Mouse (Mus musculus): Measurements from ENCODE around the gene Phc3.
"Not testable (repeated sequence)": the region's sequence is repeated elsewhere in the genome, so short reads cannot be mapped to it uniquely, and the experiment has no call there.

Phc3 gene

DNA sequence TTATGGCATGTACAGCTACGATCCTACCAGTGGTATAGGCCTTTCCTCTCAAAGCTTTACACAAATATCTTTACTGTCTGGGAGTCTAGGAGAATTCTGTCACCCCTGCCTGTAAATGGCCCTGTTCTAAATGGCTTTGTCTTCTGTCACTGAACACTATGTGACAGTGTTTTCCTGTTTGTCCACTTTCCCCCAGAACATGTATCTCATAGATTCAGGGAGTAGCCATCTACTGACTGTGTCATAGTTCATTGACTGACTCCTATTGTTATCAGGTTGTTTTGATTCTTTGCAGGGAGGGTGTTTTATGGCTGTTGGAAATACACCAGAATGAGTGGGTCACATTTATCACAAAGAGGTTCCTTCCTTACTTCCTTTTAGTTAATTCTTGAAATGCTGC, 99.2 kb downstream of the Phc3 start:
- TF ChIP-seq CTCF (conservative IDR thresholded peaks at IDR 0.05; ENCODE audit: low read length) (no peak), POU5F1 (IDR thresholded peaks at IDR 0.05; ENCODE audit: borderline replicate concordance, low read length) (no peak), NANOG (IDR thresholded peaks at IDR 0.05; ENCODE audit: borderline replicate concordance, low read length) (no peak)
- Histone ChIP-seq H3K9me3 (ENCODE audit: low read length) (no peaks in the 10 kb centered on the region), H3K36me3 (ENCODE audit: insufficient read depth, low read length) (peaks cover 20% of the 10 kb centered on the region), H3K4me3 (replicated peaks; ENCODE audit: low read length) (no peak overlapping the region), H3K4me1 (replicated peaks; ENCODE audit: low read depth, low read length) (peaks cover 17% of the 10 kb centered on the region), H3K27me3 (ENCODE audit: insufficient read depth, low read length) (no peaks in the 10 kb centered on the region)

DNA sequence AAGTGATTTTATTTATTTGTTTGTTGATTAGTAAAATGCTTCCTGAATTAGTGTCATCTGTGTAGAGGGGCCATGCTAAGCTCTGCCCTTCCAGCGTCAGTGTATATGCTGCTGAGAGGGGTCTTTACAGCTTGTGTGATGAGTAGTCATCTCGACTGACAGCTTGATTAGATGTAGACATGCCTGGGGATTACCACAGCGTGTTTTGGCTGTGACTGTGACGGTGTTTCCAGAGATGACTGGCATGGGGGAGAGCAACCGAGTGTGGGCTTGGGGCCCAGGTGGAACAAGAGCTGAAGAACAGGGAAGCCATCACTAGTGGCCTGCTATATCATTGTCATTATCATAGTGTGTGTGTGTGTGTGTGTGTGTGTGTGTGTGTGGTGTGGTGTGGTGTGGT, 100.6 kb downstream of the Phc3 start:
- Histone ChIP-seq H3K9me3 (ENCODE audit: low read length) (no peaks in the 10 kb centered on the region), H3K4me1 (replicated peaks; ENCODE audit: low read depth, low read length) (peaks cover 21% of the 10 kb centered on the region), H3K36me3 (ENCODE audit: insufficient read depth, low read length) (peaks cover 16% of the 10 kb centered on the region), H3K27me3 (ENCODE audit: insufficient read depth, low read length) (no peaks in the 10 kb centered on the region), H3K4me3 (replicated peaks; ENCODE audit: low read length) (no peak overlapping the region)
- TF ChIP-seq CTCF (conservative IDR thresholded peaks at IDR 0.05; ENCODE audit: low read length) (no peak), NANOG (IDR thresholded peaks at IDR 0.05; ENCODE audit: borderline replicate concordance, low read length) (no peak), POU5F1 (IDR thresholded peaks at IDR 0.05; ENCODE audit: borderline replicate concordance, low read length) (no peak)

DNA sequence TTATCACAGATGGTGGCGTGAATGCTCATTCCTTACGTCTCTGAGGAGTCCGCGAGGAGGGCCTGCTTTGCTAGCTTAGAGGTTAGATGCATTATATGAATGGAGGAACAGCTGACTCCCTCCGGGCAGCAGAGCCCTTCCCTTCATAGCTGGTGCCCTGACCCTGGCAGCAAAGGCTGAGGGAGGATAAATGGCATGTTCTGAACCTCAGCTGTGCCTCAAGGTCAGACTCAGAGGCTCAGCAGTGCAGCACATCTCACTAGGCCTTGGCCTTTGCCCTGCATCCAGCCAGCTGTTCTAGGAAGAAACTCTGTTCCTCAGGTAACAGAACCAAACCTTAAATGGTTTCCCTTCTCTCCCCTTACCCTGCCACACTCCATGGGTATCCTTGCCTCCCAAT, 101.0 kb downstream of the Phc3 start:
- Histone ChIP-seq H3K36me3 (ENCODE audit: insufficient read depth, low read length) (peaks cover 17% of the 10 kb centered on the region), H3K9me3 (ENCODE audit: low read length) (no peaks in the 10 kb centered on the region), H3K27me3 (ENCODE audit: insufficient read depth, low read length) (no peaks in the 10 kb centered on the region), H3K4me1 (replicated peaks; ENCODE audit: low read depth, low read length) (peaks cover 24% of the 10 kb centered on the region), H3K4me3 (replicated peaks; ENCODE audit: low read length) (no peak overlapping the region)
- TF ChIP-seq NANOG (IDR thresholded peaks at IDR 0.05; ENCODE audit: borderline replicate concordance, low read length) (no peak), CTCF (conservative IDR thresholded peaks at IDR 0.05; ENCODE audit: low read length) (no peak), POU5F1 (IDR thresholded peaks at IDR 0.05; ENCODE audit: borderline replicate concordance, low read length) (no peak)

DNA sequence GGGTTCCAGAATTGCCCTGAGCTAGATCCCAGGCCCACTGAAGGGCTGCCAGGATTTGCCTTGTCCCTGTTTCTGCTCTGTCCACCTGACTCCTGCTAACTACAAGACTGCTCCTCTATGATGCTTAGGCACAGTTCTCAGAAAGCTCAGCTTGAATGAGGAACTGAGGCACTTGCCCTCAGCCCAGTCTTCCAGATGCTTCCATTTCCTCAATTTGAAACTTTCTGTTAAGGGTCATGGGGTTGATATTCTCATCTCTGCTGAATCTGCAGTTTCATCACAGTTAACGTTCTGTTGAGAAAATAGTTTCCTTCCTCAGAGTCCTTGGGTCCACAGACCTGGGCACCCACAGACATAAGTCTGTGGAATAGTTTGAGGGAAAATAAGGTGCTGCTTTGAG, 104.6 kb downstream of the Phc3 start:
- Histone ChIP-seq H3K27me3 (ENCODE audit: insufficient read depth, low read length) (no peaks in the 10 kb centered on the region), H3K36me3 (ENCODE audit: insufficient read depth, low read length) (peaks cover 24% of the 10 kb centered on the region), H3K9me3 (ENCODE audit: low read length) (no peaks in the 10 kb centered on the region), H3K4me3 (replicated peaks; ENCODE audit: low read length) (no peak overlapping the region), H3K4me1 (replicated peaks; ENCODE audit: low read depth, low read length) (peaks cover 44% of the 10 kb centered on the region)
- no peak for TF ChIP-seq CTCF (conservative IDR thresholded peaks at IDR 0.05; ENCODE audit: low read length)
- TF ChIP-seq POU5F1 (IDR thresholded peaks at IDR 0.05; ENCODE audit: borderline replicate concordance, low read length): no peak
- TF ChIP-seq NANOG (IDR thresholded peaks at IDR 0.05; ENCODE audit: borderline replicate concordance, low read length): no peak

DNA sequence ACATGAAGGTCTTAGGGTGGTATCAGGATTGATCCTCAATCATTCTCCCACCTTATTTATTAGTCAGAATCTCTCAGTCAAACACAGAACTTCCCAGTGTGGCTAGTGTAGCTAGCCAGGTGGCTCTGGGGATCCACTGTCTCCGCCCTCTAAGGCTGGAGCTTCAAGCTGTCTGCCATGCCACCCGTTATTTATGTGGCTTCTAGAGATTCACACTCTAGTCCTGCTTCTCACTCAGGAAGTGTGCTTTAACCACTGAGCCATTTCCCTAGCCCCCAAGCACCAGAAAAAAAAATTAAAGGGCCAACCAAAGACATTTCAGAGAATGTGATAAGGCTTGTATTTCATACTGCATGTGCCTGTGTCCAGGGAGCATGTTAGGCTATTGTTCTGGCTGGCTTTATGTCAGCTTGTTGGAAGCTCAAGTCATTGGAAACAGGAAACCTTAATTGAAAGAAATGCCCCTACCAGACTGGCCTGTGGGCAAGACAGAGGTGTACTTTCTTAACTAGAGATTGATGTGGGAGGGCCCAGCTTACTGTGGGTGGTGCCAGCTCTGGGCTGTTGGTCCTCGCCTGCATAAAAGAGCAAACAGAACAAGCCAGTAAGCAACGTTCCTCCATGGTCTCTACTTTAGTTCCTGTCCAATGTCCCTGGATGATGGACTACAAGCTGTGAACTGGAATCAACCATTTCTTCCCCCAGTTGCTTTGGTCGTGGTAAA, 105.3 kb downstream of the Phc3 start:
- Histone ChIP-seq H3K4me1 (replicated peaks; ENCODE audit: low read depth, low read length) (peaks cover 46% of the 10 kb centered on the region), H3K4me3 (replicated peaks; ENCODE audit: low read length) (no peak overlapping the region), H3K27me3 (ENCODE audit: insufficient read depth, low read length) (no peaks in the 10 kb centered on the region), H3K36me3 (ENCODE audit: insufficient read depth, low read length) (peaks cover 24% of the 10 kb centered on the region), H3K9me3 (ENCODE audit: low read length) (no peaks in the 10 kb centered on the region)
- TF ChIP-seq NANOG (IDR thresholded peaks at IDR 0.05; ENCODE audit: borderline replicate concordance, low read length) (no peak), CTCF (conservative IDR thresholded peaks at IDR 0.05; ENCODE audit: low read length) (no peak), POU5F1 (IDR thresholded peaks at IDR 0.05; ENCODE audit: borderline replicate concordance, low read length) (no peak)

DNA sequence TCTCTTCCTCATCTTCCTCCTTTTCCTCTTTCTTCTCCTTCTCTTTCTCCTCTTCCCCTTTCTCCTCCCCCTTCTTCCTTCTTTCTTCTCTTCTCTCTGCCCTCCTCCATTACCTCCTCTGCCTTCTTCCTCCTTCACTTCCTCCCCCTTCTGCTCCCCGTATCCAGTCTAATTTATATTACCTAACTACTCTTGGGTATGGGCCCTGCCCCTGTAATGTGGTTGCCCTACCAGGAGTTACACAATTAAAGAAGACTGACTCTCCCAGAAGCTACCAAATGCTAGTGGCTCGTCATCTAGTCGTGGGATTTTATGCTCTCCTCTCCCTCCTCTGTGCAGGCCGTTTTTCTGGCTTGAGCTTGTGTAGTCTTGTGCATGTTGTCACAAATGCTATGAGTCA, 108.5 kb downstream of the Phc3 start:
- Histone ChIP-seq H3K9me3 (ENCODE audit: low read length) (no peaks in the 10 kb centered on the region), H3K4me1 (replicated peaks; ENCODE audit: low read depth, low read length) (peaks cover 43% of the 10 kb centered on the region), H3K36me3 (ENCODE audit: insufficient read depth, low read length) (peaks cover 11% of the 10 kb centered on the region; the same call in 1 of the 2 replicates), H3K27me3 (ENCODE audit: insufficient read depth, low read length) (peaks cover 3% of the 10 kb centered on the region), H3K4me3 (replicated peaks; ENCODE audit: low read length) (no peak overlapping the region)
- no peak for TF ChIP-seq CTCF (conservative IDR thresholded peaks at IDR 0.05; ENCODE audit: low read length)
- TF ChIP-seq POU5F1 (IDR thresholded peaks at IDR 0.05; ENCODE audit: borderline replicate concordance, low read length): no peak
- TF ChIP-seq NANOG (IDR thresholded peaks at IDR 0.05; ENCODE audit: borderline replicate concordance, low read length): no peak

DNA sequence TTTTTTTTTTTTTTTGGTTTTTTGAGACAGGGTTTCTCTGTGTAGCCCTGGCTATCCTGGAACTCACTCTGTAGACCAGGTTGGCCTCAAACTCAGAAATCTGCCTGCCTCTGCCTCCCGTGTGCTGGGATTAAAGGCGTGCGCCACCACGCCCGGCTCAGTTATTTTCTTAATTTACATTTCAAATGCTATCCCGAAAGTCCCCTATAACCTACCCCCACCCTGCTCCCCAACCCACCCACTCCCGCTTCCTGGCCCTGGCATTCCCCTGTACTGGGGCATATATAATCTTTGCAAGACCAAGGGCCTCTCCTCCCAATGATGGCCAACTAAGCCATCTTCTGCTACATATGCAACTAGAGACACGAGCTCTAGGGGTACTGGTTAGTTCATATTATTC, 109.6 kb downstream of the Phc3 start:
- Histone ChIP-seq H3K36me3 (ENCODE audit: insufficient read depth, low read length) (peaks cover 11% of the 10 kb centered on the region; the same call in 1 of the 2 replicates), H3K4me1 (replicated peaks; ENCODE audit: low read depth, low read length) (peaks cover 49% of the 10 kb centered on the region)
- H3K9me3 ChIP-seq (ENCODE audit: low read length); H3K4me3 ChIP-seq (replicated peaks; ENCODE audit: low read length); H3K27me3 ChIP-seq (ENCODE audit: insufficient read depth, low read length): not testable (repeated sequence)

DNA sequence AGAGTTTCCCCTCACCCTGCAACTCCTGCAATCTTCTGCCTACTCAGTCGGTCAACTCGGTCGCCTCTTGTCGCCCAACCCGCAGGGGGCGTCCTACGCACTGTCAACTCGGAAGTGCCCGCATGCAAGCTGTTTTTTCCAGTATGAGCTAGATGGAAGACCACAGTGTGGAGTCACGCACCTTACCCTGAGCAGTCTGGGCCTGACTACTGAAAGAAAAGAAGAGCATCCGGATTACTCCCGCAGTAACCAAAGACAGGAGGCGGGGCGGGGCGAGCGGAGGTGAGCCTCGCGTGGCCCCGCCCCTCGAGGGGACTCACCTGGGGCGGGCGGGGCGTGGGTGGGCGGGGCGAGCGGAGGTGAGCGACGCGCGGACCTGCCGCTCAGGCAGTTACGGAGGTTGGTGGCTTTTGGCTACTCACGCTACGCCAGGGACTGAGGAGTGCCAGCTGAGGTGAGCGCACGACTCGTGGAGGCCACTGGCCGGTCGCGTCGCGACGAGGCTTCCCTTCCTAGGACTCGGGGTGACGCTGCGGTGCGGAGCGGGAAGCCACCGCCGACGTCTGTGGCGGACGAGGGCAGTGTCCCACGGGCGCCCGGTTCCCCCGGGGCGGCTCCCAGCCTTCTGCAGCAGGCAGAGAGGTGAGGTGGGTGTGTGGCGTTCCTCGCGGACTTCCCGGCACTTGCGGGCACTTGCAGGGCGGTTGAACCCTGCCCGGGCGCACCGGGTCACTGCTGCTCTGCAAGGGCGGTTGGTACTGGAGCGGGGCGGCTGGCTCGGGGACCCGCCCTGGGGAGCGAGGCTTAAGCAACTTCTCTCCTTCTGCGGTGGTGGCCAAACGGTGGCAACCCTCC, 113.4 kb downstream of the Phc3 start, which contains the start of gene Gpr160:
Gpr160 (plus strand) TSS at position 347 of the 855 bp plus-strand sequence.
- H3K36me3 ChIP-seq (ENCODE audit: insufficient read depth, low read length): no peaks in the 10 kb centered on the region
- no peak for TF ChIP-seq POU5F1 (IDR thresholded peaks at IDR 0.05; ENCODE audit: borderline replicate concordance, low read length)
- peak; percentile 57 for TF ChIP-seq CTCF (conservative IDR thresholded peaks at IDR 0.05; ENCODE audit: low read length)
- TF ChIP-seq NANOG (IDR thresholded peaks at IDR 0.05; ENCODE audit: borderline replicate concordance, low read length): no peak
- H3K4me3 ChIP-seq (replicated peaks; ENCODE audit: low read length): peak within 1 kb of the TSS; percentile 97
- H3K4me1 ChIP-seq (replicated peaks; ENCODE audit: low read depth, low read length): peaks cover 33% of the 10 kb centered on the region
- H3K27me3 ChIP-seq (ENCODE audit: insufficient read depth, low read length): peaks cover 33% of the 10 kb centered on the region
- no peaks in the 10 kb centered on the region for H3K9me3 ChIP-seq (ENCODE audit: low read length)

Measured in E14TG2a.4 (cell line).